In the genomic region with DNA sequence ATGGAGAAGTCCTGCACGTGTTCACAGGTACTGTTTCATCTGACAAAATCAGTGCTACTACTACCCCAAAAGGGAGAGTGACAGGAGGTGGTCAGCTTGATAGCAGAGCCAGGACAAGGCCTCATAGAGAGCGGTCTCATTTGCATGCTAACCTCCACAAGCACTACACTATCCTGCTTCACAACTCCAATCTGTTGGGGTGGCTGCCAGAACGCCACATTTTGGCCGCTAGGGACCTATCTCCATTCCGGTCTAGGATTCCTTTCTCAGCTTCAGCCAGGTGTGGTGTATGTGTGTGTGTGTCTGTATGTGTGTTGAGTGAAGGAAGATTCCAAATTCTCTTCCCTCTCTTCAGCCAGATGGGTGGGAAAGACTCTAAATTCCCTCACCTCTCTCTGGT, we compare ENCODE assay signal across 12 mouse cellular contexts. TPM values are rescaled to one million over a fixed set of nuclear protein-coding genes. Genes with fewer than 3 reads are reported as not detected.
DNase-seq lines count a peak whose midpoint lies in the region; ATAC-seq lines count a peak whose summit lies in the region.
"Had no signal": no experiment of that assay in that cellular context is flagged by ENCODE, and none has a peak within 500 bp of the region (broad histone marks: within the 10 kb centered on the region; RNA-seq: fewer than 3 reads in every experiment).

No protein-coding gene starts in this region.

- H3K4me1 ChIP-seq in hindbrain, embryonic 10.5 days (replicated peaks): peaks cover 49% of the 10 kb centered on the region
- H3K4me1 ChIP-seq in hindbrain, embryonic 11.5 days (replicated peaks; ENCODE audit: control insufficient read depth, insufficient read depth, low read length): 0 out of 2 replicates have a peak, but pooled peaks cover 3% of the 10 kb centered on the region
- H3K4me1 ChIP-seq in midbrain, embryonic 10.5 days: peaks cover 52% of the 10 kb centered on the region
- H3K4me1 ChIP-seq in midbrain, embryonic 11.5 days (ENCODE audit: control insufficient read depth, insufficient read depth, low read length): peaks cover 17% of the 10 kb centered on the region
- H3K4me1 ChIP-seq in embryonic facial prominence, embryonic 14.5 days (ENCODE audit: control insufficient read depth, insufficient read depth, low read length): peaks cover 28% of the 10 kb centered on the region
- H3K4me1 ChIP-seq in neural tube, embryonic 13.5 days (replicated peaks): peaks cover 48% of the 10 kb centered on the region

- DNase-seq in hindbrain, embryonic 10.5 days (ENCODE audit: low spot score): no peak
- DNase-seq in hindbrain, embryonic 11.5 days (ENCODE audit: low spot score): no peak
- DNase-seq in midbrain, embryonic 10.5 days (ENCODE audit: low spot score): no peak
- DNase-seq in midbrain, embryonic 11.5 days (ENCODE audit: low spot score, missing footprints): no peak
- no peak for DNase-seq in embryonic facial prominence, embryonic 14.5 days (ENCODE audit: low spot score)
- no peak for DNase-seq in testis, postnatal 10 days (ENCODE audit: low spot score)
- no peak for DNase-seq in spleen, adult 18-20 months
- DNase-seq: cerebellum, adult 11 months; gastrocnemius, postnatal 36 days; kidney, adult 11 months had no signal

- H3K9ac ChIP-seq in hindbrain, embryonic 11.5 days (ENCODE audit: low read depth, low read length): no peak overlapping the region
- no peak overlapping the region for H3K9ac ChIP-seq in midbrain, embryonic 11.5 days (ENCODE audit: low read length)
- H3K9ac ChIP-seq in embryonic facial prominence, embryonic 14.5 days (ENCODE audit: low read depth, low read length): peak overlapping the region; percentile 37; the same call in 1 of the 2 replicates
- H3K9ac ChIP-seq in neural tube, embryonic 13.5 days: peak overlapping the region; percentile 38; the same call in 1 of the 2 replicates

- 79% methylated on average over 5 of the region's 5 CpGs for WGBS in hindbrain, embryonic 10.5 days
- WGBS in hindbrain, embryonic 11.5 days: 84% methylated on average over 5 of the region's 5 CpGs
- 82% methylated on average over 5 of the region's 5 CpGs for WGBS in midbrain, embryonic 10.5 days
- 85% methylated on average over 5 of the region's 5 CpGs for WGBS in midbrain, embryonic 11.5 days
- WGBS in embryonic facial prominence, embryonic 14.5 days: 74% methylated on average over 5 of the region's 5 CpGs
- WGBS in neural tube, embryonic 13.5 days: 88% methylated on average over 5 of the region's 5 CpGs

- H3K27me3 ChIP-seq in hindbrain, embryonic 10.5 days (ENCODE audit: insufficient read depth, poor library complexity, severe bottlenecking): no peaks in the 10 kb centered on the region
- no peaks in the 10 kb centered on the region for H3K27me3 ChIP-seq in hindbrain, embryonic 11.5 days (ENCODE audit: control insufficient read depth, insufficient read depth, low read length)
- H3K27me3 ChIP-seq in midbrain, embryonic 10.5 days (ENCODE audit: low read depth, poor library complexity, severe bottlenecking): no peaks in the 10 kb centered on the region
- no peaks in the 10 kb centered on the region for H3K27me3 ChIP-seq in midbrain, embryonic 11.5 days (ENCODE audit: control insufficient read depth, insufficient read depth, low read length)
- no peaks in the 10 kb centered on the region for H3K27me3 ChIP-seq in embryonic facial prominence, embryonic 14.5 days (replicated peaks; ENCODE audit: control insufficient read depth, insufficient read depth, low read length)
- H3K27me3 ChIP-seq in neural tube, embryonic 13.5 days: no peaks in the 10 kb centered on the region

- H3K4me2 ChIP-seq in hindbrain, embryonic 11.5 days (replicated peaks; ENCODE audit: low read depth, low read length): no peak overlapping the region
- H3K4me2 ChIP-seq in midbrain, embryonic 11.5 days: no peak overlapping the region
- H3K4me2 ChIP-seq in embryonic facial prominence, embryonic 14.5 days (ENCODE audit: low read depth, low read length): peak overlapping the region; percentile 91; the same call in 1 of the 2 replicates
- H3K4me2 ChIP-seq in neural tube, embryonic 13.5 days: peak overlapping the region; percentile 82

- peak overlapping the region; percentile 97 for H3K4me3 ChIP-seq in hindbrain, embryonic 10.5 days
- no peak overlapping the region for H3K4me3 ChIP-seq in hindbrain, embryonic 11.5 days (ENCODE audit: low read depth, low read length)
- H3K4me3 ChIP-seq in midbrain, embryonic 10.5 days: peak overlapping the region; percentile 93
- H3K4me3 ChIP-seq in midbrain, embryonic 11.5 days (ENCODE audit: low read depth, low read length): no peak overlapping the region
- no peak overlapping the region for H3K4me3 ChIP-seq in embryonic facial prominence, embryonic 14.5 days (ENCODE audit: low read depth, low read length)
- H3K4me3 ChIP-seq in neural tube, embryonic 13.5 days: no peak overlapping the region

- H3K27ac ChIP-seq in hindbrain, embryonic 10.5 days: 0 out of 2 replicates have a peak overlapping the region, but pooled peaks have one; percentile 98
- no peak overlapping the region for H3K27ac ChIP-seq in hindbrain, embryonic 11.5 days (ENCODE audit: low read depth, low read length)
- H3K27ac ChIP-seq in midbrain, embryonic 10.5 days (replicated peaks): no peak overlapping the region
- no peak overlapping the region for H3K27ac ChIP-seq in midbrain, embryonic 11.5 days (ENCODE audit: low read depth, low read length)
- no peak overlapping the region for H3K27ac ChIP-seq in embryonic facial prominence, embryonic 14.5 days (replicated peaks; ENCODE audit: low read depth, low read length)
- H3K27ac ChIP-seq in neural tube, embryonic 13.5 days (replicated peaks): no peak overlapping the region

- ATAC-seq in hindbrain, embryonic 11.5 days (ENCODE audit: low FRiP score): no peak
- ATAC-seq in midbrain, embryonic 11.5 days (ENCODE audit: low FRiP score): no peak
- no peak for ATAC-seq in embryonic facial prominence, embryonic 14.5 days (ENCODE audit: low read depth)
- ATAC-seq in neural tube, embryonic 13.5 days (ENCODE audit: low read depth): no peak

- peaks cover 22% of the 10 kb centered on the region for H3K36me3 ChIP-seq in hindbrain, embryonic 10.5 days
- no peaks in the 10 kb centered on the region for H3K36me3 ChIP-seq in hindbrain, embryonic 11.5 days (ENCODE audit: control insufficient read depth, insufficient read depth, low read length)
- peaks cover 18% of the 10 kb centered on the region for H3K36me3 ChIP-seq in midbrain, embryonic 10.5 days
- 0 out of 2 replicates have a peak, but pooled peaks cover under 1% of the 10 kb centered on the region for H3K36me3 ChIP-seq in midbrain, embryonic 11.5 days (ENCODE audit: control insufficient read depth, insufficient read depth, low read length)
- H3K36me3 ChIP-seq in embryonic facial prominence, embryonic 14.5 days (ENCODE audit: control insufficient read depth, insufficient read depth, low read length): peaks cover 6% of the 10 kb centered on the region
- H3K36me3 ChIP-seq in neural tube, embryonic 13.5 days: peaks cover 2% of the 10 kb centered on the region

- H3K9me3 ChIP-seq in hindbrain, embryonic 10.5 days: no peaks in the 10 kb centered on the region
- H3K9me3 ChIP-seq in hindbrain, embryonic 11.5 days (ENCODE audit: control insufficient read depth, low read length): no peaks in the 10 kb centered on the region
- no peaks in the 10 kb centered on the region for H3K9me3 ChIP-seq in midbrain, embryonic 10.5 days (replicated peaks)
- H3K9me3 ChIP-seq in midbrain, embryonic 11.5 days (ENCODE audit: control insufficient read depth, low read length): no peaks in the 10 kb centered on the region
- H3K9me3 ChIP-seq in embryonic facial prominence, embryonic 14.5 days (ENCODE audit: control insufficient read depth, low read length): 0 out of 2 replicates have a peak, but pooled peaks cover under 1% of the 10 kb centered on the region
- no peaks in the 10 kb centered on the region for H3K9me3 ChIP-seq in neural tube, embryonic 13.5 days

RNA-seq across cellular contexts. Expression of gene Xylt2, which starts 1.9 kb away (rescaled TPM):
- 13.9 and 16.7 TPM in 2 replicates for polyA plus RNA-seq in hindbrain, embryonic 10.5 days (2016; fragmentation: Nextera tagmentation; extraction: Ambion mirVana)
- polyA plus RNA-seq in hindbrain, embryonic 11.5 days (2014; fragmentation: Nextera tagmentation; extraction: Ambion mirVana): 8.9 and 9.6 TPM in 2 replicates
- polyA plus RNA-seq in midbrain, embryonic 10.5 days (2016; fragmentation: Nextera tagmentation; extraction: Ambion mirVana): 13.8 and 14.4 TPM in 2 replicates
- polyA plus RNA-seq in midbrain, embryonic 11.5 days (2014; fragmentation: Nextera tagmentation; extraction: Ambion mirVana): 8.2 and 12.0 TPM in 2 replicates
- polyA plus RNA-seq in embryonic facial prominence, embryonic 14.5 days (2014; fragmentation: Nextera tagmentation; extraction: Ambion mirVana): 22.5 and 29.1 TPM in 2 replicates
- polyA plus RNA-seq in neural tube, embryonic 13.5 days (2015; fragmentation: Nextera tagmentation; extraction: Ambion mirVana): 16.0 and 16.1 TPM in 2 replicates

RNA-seq across cellular contexts. Expression of gene Eme1, which starts 21.7 kb away (rescaled TPM):
- 42.3 and 57.1 TPM in 2 replicates for polyA plus RNA-seq in hindbrain, embryonic 10.5 days (2016; fragmentation: Nextera tagmentation; extraction: Ambion mirVana)
- 33.9 and 37.4 TPM in 2 replicates for polyA plus RNA-seq in hindbrain, embryonic 11.5 days (2014; fragmentation: Nextera tagmentation; extraction: Ambion mirVana)
- 61.7 and 64.1 TPM in 2 replicates for polyA plus RNA-seq in midbrain, embryonic 10.5 days (2016; fragmentation: Nextera tagmentation; extraction: Ambion mirVana)
- polyA plus RNA-seq in midbrain, embryonic 11.5 days (2014; fragmentation: Nextera tagmentation; extraction: Ambion mirVana): 46.8 and 47.7 TPM in 2 replicates
- polyA plus RNA-seq in embryonic facial prominence, embryonic 14.5 days (2014; fragmentation: Nextera tagmentation; extraction: Ambion mirVana): 12.6 and 16.9 TPM in 2 replicates
- 5.0 and 5.2 TPM in 2 replicates for polyA plus RNA-seq in neural tube, embryonic 13.5 days (2015; fragmentation: Nextera tagmentation; extraction: Ambion mirVana)

RNA-seq across cellular contexts. Expression of gene Mrpl27, which starts 21.9 kb away (rescaled TPM):
- polyA plus RNA-seq in hindbrain, embryonic 10.5 days (2016; fragmentation: Nextera tagmentation; extraction: Ambion mirVana): 133 and 157 TPM in 2 replicates
- 130 and 139 TPM in 2 replicates for polyA plus RNA-seq in hindbrain, embryonic 11.5 days (2014; fragmentation: Nextera tagmentation; extraction: Ambion mirVana)
- polyA plus RNA-seq in midbrain, embryonic 10.5 days (2016; fragmentation: Nextera tagmentation; extraction: Ambion mirVana): 143 and 145 TPM in 2 replicates
- 125 and 129 TPM in 2 replicates for polyA plus RNA-seq in midbrain, embryonic 11.5 days (2014; fragmentation: Nextera tagmentation; extraction: Ambion mirVana)
- polyA plus RNA-seq in embryonic facial prominence, embryonic 14.5 days (2014; fragmentation: Nextera tagmentation; extraction: Ambion mirVana): 98.3 and 105 TPM in 2 replicates
- polyA plus RNA-seq in neural tube, embryonic 13.5 days (2015; fragmentation: Nextera tagmentation; extraction: Ambion mirVana): 144 and 147 TPM in 2 replicates

RNA-seq across cellular contexts. Expression of gene Gm11541, which starts 28.9 kb away (rescaled TPM):
- not detected in 2 replicates for polyA plus RNA-seq in hindbrain, embryonic 10.5 days (2016; fragmentation: Nextera tagmentation; extraction: Ambion mirVana)
- polyA plus RNA-seq in hindbrain, embryonic 11.5 days (2014; fragmentation: Nextera tagmentation; extraction: Ambion mirVana): 0.11 and 0.12 TPM in 2 replicates
- polyA plus RNA-seq in midbrain, embryonic 10.5 days (2016; fragmentation: Nextera tagmentation; extraction: Ambion mirVana): not detected in 2 replicates
- not detected in 2 replicates for polyA plus RNA-seq in midbrain, embryonic 11.5 days (2014; fragmentation: Nextera tagmentation; extraction: Ambion mirVana)
- 0.51 and 0.85 TPM in 2 replicates for polyA plus RNA-seq in embryonic facial prominence, embryonic 14.5 days (2014; fragmentation: Nextera tagmentation; extraction: Ambion mirVana)
- 0.23 and 0.29 TPM in 2 replicates for polyA plus RNA-seq in neural tube, embryonic 13.5 days (2015; fragmentation: Nextera tagmentation; extraction: Ambion mirVana)
- polyA plus RNA-seq: macrophage had no signal

RNA-seq across cellular contexts. Expression of gene Lrrc59, which starts 45.9 kb away (rescaled TPM):
- 274 and 275 TPM in 2 replicates for polyA plus RNA-seq in hindbrain, embryonic 10.5 days (2016; fragmentation: Nextera tagmentation; extraction: Ambion mirVana)
- polyA plus RNA-seq in hindbrain, embryonic 11.5 days (2014; fragmentation: Nextera tagmentation; extraction: Ambion mirVana): 169 and 183 TPM in 2 replicates
- polyA plus RNA-seq in midbrain, embryonic 10.5 days (2016; fragmentation: Nextera tagmentation; extraction: Ambion mirVana): 265 and 286 TPM in 2 replicates
- 183 and 199 TPM in 2 replicates for polyA plus RNA-seq in midbrain, embryonic 11.5 days (2014; fragmentation: Nextera tagmentation; extraction: Ambion mirVana)
- polyA plus RNA-seq in embryonic facial prominence, embryonic 14.5 days (2014; fragmentation: Nextera tagmentation; extraction: Ambion mirVana): 205 and 210 TPM in 2 replicates
- 169 and 170 TPM in 2 replicates for polyA plus RNA-seq in neural tube, embryonic 13.5 days (2015; fragmentation: Nextera tagmentation; extraction: Ambion mirVana)

Comparison
In these comparisons a context has a peak if more than half of its experiments do, and no peak if none do; other contexts are left out.
1. H3K4me3 ChIP-seq: peak in hindbrain, embryonic 10.5 days (single experiment) and midbrain, embryonic 10.5 days (single experiment); none in hindbrain, embryonic 11.5 days (single experiment), midbrain, embryonic 11.5 days (single experiment), embryonic facial prominence, embryonic 14.5 days (single experiment) and neural tube, embryonic 13.5 days (single experiment).
2. H3K4me2 ChIP-seq: peak in embryonic facial prominence, embryonic 14.5 days (single experiment) and neural tube, embryonic 13.5 days (single experiment); none in hindbrain, embryonic 11.5 days (single experiment) and midbrain, embryonic 11.5 days (single experiment).
3. H3K9ac ChIP-seq: peak in embryonic facial prominence, embryonic 14.5 days (single experiment) and neural tube, embryonic 13.5 days (single experiment); none in hindbrain, embryonic 11.5 days (single experiment) and midbrain, embryonic 11.5 days (single experiment).